Mouse (Mus musculus) limb, embryonic 14.5 days (tissue): Measurements from ENCODE around the gene Klhl1. TPM values are rescaled to one million over a fixed set of nuclear protein-coding genes. Genes with fewer than 3 reads are reported as not detected.

Source experiments
- ATAC-seq: fragments of 200-750 bp; cut with Nextera tagmentation; 2 replicates; pipeline ENCODE4 v1.8.0; 2017; ENCODE audit warnings: low read depth, moderate number of reproducible peaks, moderate TSS enrichment; ENCODE audit not compliant: low FRiP score
- DNase-seq: peaks from one replicate; pipeline ENCODE4 v3.0.0-alpha.2; 2015; ENCODE audit warnings: low spot score
- H3K27ac ChIP-seq: fragments of 300-500 bp; sonication (generic); replicated peaks from 2 replicates; pipeline ENCODE4 v1.5.1; 2014; ENCODE audit warnings: low read depth, mild to moderate bottlenecking, low read length, moderate library complexity, mixed read lengths
- H3K27me3 ChIP-seq: fragments of 300-500 bp; sonication (generic); 2 replicates; pipeline ENCODE4 v1.6.1; 2014; ENCODE audit warnings: low read length, mixed read lengths; ENCODE audit not compliant: control insufficient read depth, insufficient read depth
- H3K36me3 ChIP-seq: fragments of 300-500 bp; sonication (generic); 2 replicates; pipeline ENCODE4 v1.6.1; 2014; ENCODE audit warnings: mild to moderate bottlenecking, low read length, moderate library complexity, mixed read lengths; ENCODE audit not compliant: control insufficient read depth, insufficient read depth
- H3K4me1 ChIP-seq: fragments of 300-500 bp; sonication (generic); 2 replicates; pipeline ENCODE4 v1.6.1; 2014; ENCODE audit warnings: antibody characterized with exemption, low read length, mixed read lengths; ENCODE audit not compliant: control insufficient read depth, insufficient read depth
- H3K4me2 ChIP-seq: fragments of 300-500 bp; sonication (generic); replicated peaks from 2 replicates; pipeline ENCODE4 v1.6.1; 2014; ENCODE audit warnings: low read depth, mild to moderate bottlenecking, low read length, moderate library complexity; ENCODE audit not compliant: severe bottlenecking
- H3K4me3 ChIP-seq: fragments of 300-500 bp; sonication (generic); replicated peaks from 2 replicates; pipeline ENCODE4 v1.5.1; 2014; ENCODE audit warnings: low read length
- H3K9ac ChIP-seq: fragments of 300-500 bp; sonication (generic); 2 replicates; pipeline ENCODE4 v1.6.1; 2014; ENCODE audit warnings: mild to moderate bottlenecking, low read depth, low read length, moderate library complexity; ENCODE audit not compliant: severe bottlenecking
- H3K9me3 ChIP-seq: fragments of 300-500 bp; sonication (generic); 2 replicates; pipeline ENCODE4 v1.6.1; 2016; ENCODE audit warnings: low read length; ENCODE audit not compliant: control insufficient read depth
- POLR2A ChIP-seq: fragments of 200-500 bp; IDR thresholded peaks from 2 replicates; pipeline ENCODE4 v1.8.0; 2012; ENCODE audit warnings: inconsistent platforms, mild to moderate bottlenecking, moderate library complexity, borderline replicate concordance; ENCODE audit not compliant: insufficient read depth, insufficient read length; ENCODE audit errors: extremely low read depth
- WGBS: fragments of 180-500 bp; shearing (Covaris S2); extraction: QIAGEN DNeasy Blood & Tissue Kit; methylation state at CpG from one replicate; pipeline ENCODE4 v1.1.7; 2014; 5-methylcytosine and 5-hydroxymethylcytosine counted together
- polyA plus RNA-seq, 2 experiments: library from polyadenylated mRNA; depleted of rRNA in 1 of 2; stranded (reverse) in 1 of 2; unstranded in 1 of 2; fragments of >200 nt; fragmentation: Nextera tagmentation in 1 of 2; extraction: Ambion mirVana in 1 of 2; gene quantifications; 2 replicates each; pipeline versions ENCODE4 v1.2.1 to v1.2.3; 2012 to 2014

Gene Klhl1
- polyA plus RNA-seq (2012; rRNA removed) (0.14 and 0.19 TPM in 2 replicates), polyA plus RNA-seq (2014; fragmentation: Nextera tagmentation; extraction: Ambion mirVana) (0.12 and 0.32 TPM in 2 replicates)

GRCm38 (mm10) chr14:96518954-96519682 lies at the start of gene Klhl1:
Gene Klhl1, minus strand, starts transcription at chr14:96519102.
- H3K27me3 ChIP-seq = peaks cover 20% of the 10 kb centered on the region
- peak within 1 kb of the TSS; percentile 40 for H3K4me3 ChIP-seq
- H3K27ac ChIP-seq = no peak within 1 kb of the TSS
- no peaks in the 10 kb centered on the region for H3K9me3 ChIP-seq
- 44% methylated on average over 13 of the region's 13 CpGs for WGBS
- no peak for TF ChIP-seq POLR2A
- peak within 1 kb of the TSS; percentile 40 for H3K9ac ChIP-seq
- peak within 1 kb of the TSS; percentile 68 for H3K4me2 ChIP-seq
- H3K36me3 ChIP-seq = no peaks in the 10 kb centered on the region
- ATAC-seq = no peak
- H3K4me1 ChIP-seq = no peaks in the 10 kb centered on the region
- no peak for DNase-seq

DNA sequence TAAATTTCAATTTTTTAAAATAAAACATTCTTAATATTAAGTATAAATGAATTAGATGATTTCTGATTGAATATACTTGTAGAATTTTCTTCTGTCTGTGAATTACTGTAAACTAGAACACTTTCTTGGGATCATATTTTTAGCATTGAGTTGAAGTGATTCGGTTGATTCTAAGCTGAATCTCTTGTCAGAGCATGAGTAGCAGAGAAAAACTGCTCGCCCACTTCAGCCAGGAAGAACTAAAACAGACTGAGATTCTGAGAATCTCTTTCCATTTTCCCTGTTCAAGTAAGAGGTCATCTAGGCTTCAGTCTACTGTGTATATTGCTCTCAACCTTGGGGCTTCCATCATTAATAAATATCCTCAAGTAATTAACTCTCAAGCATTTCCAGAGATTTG lies 34.8 kb upstream of the Klhl1 start:
- H3K4me3 ChIP-seq = no peak overlapping the region
- H3K4me1 ChIP-seq = no peaks in the 10 kb centered on the region
- no peak overlapping the region for H3K27ac ChIP-seq
- no peaks in the 10 kb centered on the region for H3K36me3 ChIP-seq
- no peaks in the 10 kb centered on the region for H3K9me3 ChIP-seq
- TF ChIP-seq POLR2A = no peak
- DNase-seq (no peak), ATAC-seq (no peak)
- no peak overlapping the region for H3K9ac ChIP-seq
- 91% methylated on average over 2 of the region's 2 CpGs for WGBS
- no peaks in the 10 kb centered on the region for H3K27me3 ChIP-seq
- no peak overlapping the region for H3K4me2 ChIP-seq

DNA sequence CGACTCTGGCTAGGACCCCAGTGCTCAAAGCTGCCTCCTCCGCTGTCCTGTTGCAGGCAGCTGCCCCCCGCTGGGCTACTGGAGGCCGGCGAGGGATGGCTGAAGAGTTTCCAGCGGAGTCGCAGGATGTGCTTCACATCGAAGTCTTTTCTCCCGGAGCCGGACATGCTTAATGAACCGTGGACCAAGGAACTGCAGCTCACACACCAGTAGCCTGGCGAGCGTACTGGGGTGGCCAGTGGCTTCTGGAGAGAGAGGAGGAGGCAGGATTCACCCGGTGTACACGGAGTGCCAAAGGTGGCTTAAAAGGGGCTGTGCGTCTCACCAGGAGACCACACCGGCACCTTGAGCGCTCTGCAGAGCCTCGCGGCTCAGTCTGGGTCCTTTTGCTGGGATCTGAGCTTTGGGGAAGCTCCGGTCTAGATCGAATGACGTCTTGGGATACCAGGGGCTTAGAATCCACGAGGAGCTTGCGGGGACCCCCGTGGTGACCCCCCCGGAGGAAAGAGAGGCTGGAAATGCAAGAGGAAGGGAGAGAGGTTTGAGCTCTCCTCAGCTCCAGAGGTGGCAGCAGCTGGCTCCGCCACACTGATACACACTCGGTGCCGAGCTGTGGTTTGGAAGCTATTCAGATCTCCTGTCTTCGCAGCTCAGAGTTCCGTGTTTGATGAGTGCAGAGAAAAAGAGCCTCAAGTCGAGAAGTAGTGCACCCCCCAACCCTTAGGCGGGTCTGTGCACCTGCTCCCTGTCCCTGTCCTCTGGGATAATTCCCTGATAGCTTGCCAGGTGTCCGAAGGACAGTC lies 550 bp downstream of the Klhl1 start:
- Histone ChIP-seq H3K4me1 (no peaks in the 10 kb centered on the region), H3K27me3 (peaks cover 20% of the 10 kb centered on the region), H3K9me3 (no peaks in the 10 kb centered on the region), H3K4me3 (peak overlapping the region; percentile 40), H3K27ac (no peak overlapping the region), H3K4me2 (peak overlapping the region; percentile 68), H3K36me3 (no peaks in the 10 kb centered on the region), H3K9ac (peak overlapping the region; percentile 40)
- 2% methylated on average over 34 of the region's 35 CpGs for WGBS
- DNase-seq (no peak), ATAC-seq (peak; percentile 65)
- no peak for TF ChIP-seq POLR2A

DNA sequence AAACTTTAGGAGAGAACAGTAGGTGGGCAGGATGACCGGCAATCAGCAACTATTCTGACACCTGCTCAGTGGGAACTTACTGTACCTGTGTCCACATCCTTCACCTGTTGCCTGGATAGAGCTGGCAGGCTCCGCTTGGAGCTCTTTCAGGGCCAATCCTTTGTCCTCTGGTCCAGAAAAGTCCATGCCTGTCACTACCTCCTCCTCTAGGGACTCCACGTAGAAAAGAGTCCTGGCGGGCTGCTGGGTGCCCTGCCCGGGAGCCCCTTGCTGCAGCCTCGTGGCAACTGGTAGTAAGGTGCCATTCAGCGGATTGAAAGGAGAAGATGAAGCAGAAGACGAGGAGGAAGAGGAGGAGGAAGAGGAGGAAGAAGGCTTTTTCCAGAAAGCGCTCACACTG lies 1.2 kb downstream of the Klhl1 start:
- Histone ChIP-seq H3K9ac (peak overlapping the region; percentile 40), H3K4me3 (peak overlapping the region; percentile 40), H3K4me2 (peak overlapping the region; percentile 68), H3K27me3 (peaks cover 20% of the 10 kb centered on the region), H3K4me1 (no peaks in the 10 kb centered on the region), H3K9me3 (no peaks in the 10 kb centered on the region), H3K36me3 (no peaks in the 10 kb centered on the region), H3K27ac (no peak overlapping the region)
- TF ChIP-seq POLR2A = no peak
- 7% methylated on average over 9 of the region's 9 CpGs for WGBS
- ATAC-seq = no peak
- no peak for DNase-seq

DNA sequence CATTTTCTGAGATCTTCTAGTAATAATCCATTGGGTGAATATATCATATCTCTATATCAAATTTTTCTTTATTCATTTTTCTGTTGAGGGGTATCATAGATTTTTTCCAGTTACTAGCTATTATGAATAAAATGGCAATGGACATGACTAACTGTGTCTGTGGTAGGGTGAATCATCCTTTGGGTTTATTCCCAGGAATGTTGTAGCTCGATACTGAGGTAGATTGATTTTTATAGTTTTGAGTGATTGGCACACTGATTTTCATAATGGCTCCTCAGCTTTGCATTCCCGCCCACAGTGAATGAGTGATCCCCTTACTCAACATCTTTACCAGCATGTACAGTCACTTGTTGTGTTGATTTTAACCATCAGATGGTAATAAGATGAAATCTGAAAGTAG lies 19.0 kb downstream of the Klhl1 start:
- Histone ChIP-seq H3K36me3 (no peaks in the 10 kb centered on the region), H3K27ac (no peak overlapping the region), H3K27me3 (no peaks in the 10 kb centered on the region), H3K4me3 (no peak overlapping the region), H3K4me1 (no peaks in the 10 kb centered on the region), H3K4me2 (no peak overlapping the region), H3K9ac (no peak overlapping the region), H3K9me3 (no peaks in the 10 kb centered on the region)
- TF ChIP-seq POLR2A = no peak
- WGBS = 83% methylated on average over 2 of the region's 2 CpGs
- ATAC-seq = no peak
- DNase-seq = no peak
